Mouse (Mus musculus): ENCODE data around the gene Stk33. TPM values are rescaled to one million over a fixed set of nuclear protein-coding genes. Genes with fewer than 3 reads are reported as not detected.
"Not testable (repeated sequence)": the region's sequence is repeated elsewhere in the genome, so short reads cannot be mapped to it uniquely, and the experiment has no call there.

The Stk33 gene
- polyA plus RNA-seq, 1 experiment from 2014 or later = 0.61 TPM

DNA sequence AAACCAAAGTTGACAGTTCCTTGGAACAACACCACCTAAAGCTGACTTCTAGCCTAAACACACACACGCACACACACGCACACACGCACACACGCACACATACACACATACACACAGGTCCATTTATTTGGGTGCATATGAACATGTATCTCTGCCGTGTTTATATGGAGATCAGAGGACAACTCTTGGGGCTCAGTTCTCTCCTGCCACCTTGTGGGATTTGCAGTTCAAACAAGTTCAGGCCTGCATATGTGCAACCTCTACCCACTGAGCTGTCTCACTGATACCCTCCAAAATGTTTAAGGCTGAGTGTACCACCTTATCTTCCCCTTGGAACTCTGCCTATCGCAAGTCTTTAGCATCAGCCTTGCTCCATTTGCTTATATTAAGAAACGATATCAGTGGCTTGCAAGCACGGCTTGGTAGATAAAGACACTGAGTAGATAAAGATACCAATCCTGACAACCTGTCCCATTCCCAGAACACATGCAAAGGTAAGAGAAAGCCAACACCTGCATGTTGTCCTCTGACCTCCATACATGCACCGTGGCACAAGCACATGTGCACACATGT is 1.9 kb upstream of the Stk33 start:
- Histone ChIP-seq H3K4me3 (ENCODE audit: low read depth, low read length) (no peak overlapping the region), H3K4me2 (no peak overlapping the region), H3K36me3 (ENCODE audit: insufficient read depth) (no peaks in the 10 kb centered on the region), H3K27me3 (ENCODE audit: insufficient read depth, low read length) (peaks cover 28% of the 10 kb centered on the region), H3K4me1 (ENCODE audit: insufficient read depth) (0 out of 2 replicates have a peak, but pooled peaks cover 2% of the 10 kb centered on the region), H3K9me3 (ENCODE audit: low read depth, low read length) (no peaks in the 10 kb centered on the region), H3K9ac (no peak overlapping the region), H3K27ac (ENCODE audit: low read depth) (no peak overlapping the region)
- peak; percentile 20; the same call in 1 of the 2 replicates for TF ChIP-seq CTCF (IDR thresholded peaks at IDR 0.05; ENCODE audit: low read depth)
- WGBS = 74% methylated on average over 9 of the region's 9 CpGs
- peak; percentile 9 for DNase-seq
- no peak for ATAC-seq (ENCODE audit: insufficient read depth)

DNA sequence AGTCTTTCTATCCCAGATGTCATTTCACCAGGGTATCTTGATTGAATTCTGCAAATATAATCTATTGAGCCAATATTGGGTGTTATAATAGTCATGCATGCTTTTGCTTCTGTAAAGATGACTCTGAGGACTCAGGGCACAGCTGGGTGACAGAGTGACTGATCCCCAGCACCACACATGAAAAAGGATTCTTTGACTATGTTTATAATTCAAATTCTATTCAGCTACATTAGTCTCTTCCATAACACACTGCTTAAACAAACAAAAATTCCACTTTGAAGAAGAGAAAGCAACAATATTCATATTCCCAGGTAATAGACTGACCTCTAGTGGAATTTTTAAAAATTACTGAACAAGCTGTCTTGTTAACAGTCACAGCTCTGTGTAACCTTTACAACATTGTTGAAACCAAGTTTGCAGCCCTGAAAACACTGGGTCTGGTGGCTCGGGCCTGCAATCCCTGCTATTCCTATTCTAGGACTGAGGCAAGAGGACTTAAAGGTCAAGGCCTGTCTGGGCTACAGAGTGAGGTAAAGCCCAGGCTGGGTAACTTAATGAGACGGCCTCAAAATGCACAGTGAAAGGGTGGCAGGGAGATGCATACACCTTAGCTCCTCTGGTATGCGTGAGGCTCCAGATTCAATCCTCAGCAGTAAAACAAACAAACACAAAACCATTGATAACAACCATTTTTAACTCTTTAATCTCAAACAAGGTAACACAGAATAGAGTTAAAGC is 14.3 kb downstream of the Stk33 start:
- WGBS = 44% methylated on average over 3 of the region's 3 CpGs

GRCm38 (mm10) chr7:109422803-109423202 is 16.1 kb downstream of the Stk33 start:
- Histone ChIP-seq H3K36me3 (ENCODE audit: insufficient read depth) (no peaks in the 10 kb centered on the region), H3K27me3 (ENCODE audit: insufficient read depth, low read length) (no peaks in the 10 kb centered on the region), H3K27ac (ENCODE audit: low read depth) (no peak overlapping the region), H3K4me2 (no peak overlapping the region), H3K4me3 (ENCODE audit: low read depth, low read length) (no peak overlapping the region), H3K9ac (no peak overlapping the region), H3K4me1 (ENCODE audit: insufficient read depth) (no peaks in the 10 kb centered on the region), H3K9me3 (ENCODE audit: low read depth, low read length) (no peaks in the 10 kb centered on the region)
- ATAC-seq (ENCODE audit: insufficient read depth) (no peak), DNase-seq (no peak)
- TF ChIP-seq CTCF (IDR thresholded peaks at IDR 0.05; ENCODE audit: low read depth) = no peak
- 58% methylated on average over 8 of the region's 8 CpGs for WGBS

More for the DNA sequence above, 14.3 kb downstream of the Stk33 start:
- Histone ChIP-seq H3K27me3 (ENCODE audit: insufficient read depth, low read length) (no peaks in the 10 kb centered on the region), H3K4me2 (no peak overlapping the region), H3K4me3 (ENCODE audit: low read depth, low read length) (no peak overlapping the region), H3K9me3 (ENCODE audit: low read depth, low read length) (no peaks in the 10 kb centered on the region), H3K9ac (no peak overlapping the region), H3K36me3 (ENCODE audit: insufficient read depth) (no peaks in the 10 kb centered on the region), H3K4me1 (ENCODE audit: insufficient read depth) (no peaks in the 10 kb centered on the region), H3K27ac (ENCODE audit: low read depth) (no peak overlapping the region)
- DNase-seq (peak; percentile 82), ATAC-seq (ENCODE audit: insufficient read depth) (no peak; the same call in 1 of the 2 replicates)
- TF ChIP-seq CTCF (IDR thresholded peaks at IDR 0.05; ENCODE audit: low read depth) = peak; percentile 60

DNA sequence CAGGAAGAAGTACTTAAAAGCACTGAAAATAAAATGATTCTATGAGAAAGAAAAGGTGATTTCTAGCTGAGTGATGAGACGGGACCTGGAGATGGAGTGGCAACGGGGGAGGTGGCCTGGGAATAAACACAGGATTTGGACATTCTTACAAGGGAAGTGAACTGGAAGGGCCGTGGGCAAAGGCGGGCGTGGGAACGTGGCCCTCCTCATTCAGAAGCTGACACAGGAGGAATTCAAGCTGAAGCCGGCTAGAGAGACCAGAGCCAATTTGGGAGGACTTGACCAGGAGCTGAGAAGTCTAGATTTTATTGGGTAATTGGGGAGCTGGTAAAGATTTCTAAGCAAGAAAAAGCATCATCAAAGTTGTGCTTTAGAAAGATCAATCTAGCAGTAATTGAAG is 33.4 kb downstream of the Stk33 start:
- Histone ChIP-seq H3K9me3 (ENCODE audit: low read depth, low read length) (no peaks in the 10 kb centered on the region), H3K4me1 (ENCODE audit: insufficient read depth) (no peaks in the 10 kb centered on the region), H3K4me2 (no peak overlapping the region), H3K27ac (ENCODE audit: low read depth) (no peak overlapping the region), H3K27me3 (ENCODE audit: insufficient read depth, low read length) (no peaks in the 10 kb centered on the region), H3K9ac (no peak overlapping the region), H3K36me3 (ENCODE audit: insufficient read depth) (no peaks in the 10 kb centered on the region), H3K4me3 (ENCODE audit: low read depth, low read length) (no peak overlapping the region)
- no peak for TF ChIP-seq CTCF (IDR thresholded peaks at IDR 0.05; ENCODE audit: low read depth)
- WGBS = 61% methylated on average over 7 of the region's 7 CpGs
- DNase-seq = no peak
- ATAC-seq (ENCODE audit: insufficient read depth) = no peak

GRCm38 (mm10) chr7:109399299-109399698 is 39.6 kb downstream of the Stk33 start:
- TF ChIP-seq CTCF (IDR thresholded peaks at IDR 0.05; ENCODE audit: low read depth) = no peak
- no peak for ATAC-seq (ENCODE audit: insufficient read depth)
- no peaks in the 10 kb centered on the region for H3K36me3 ChIP-seq (ENCODE audit: insufficient read depth)
- no peaks in the 10 kb centered on the region for H3K27me3 ChIP-seq (ENCODE audit: insufficient read depth, low read length)
- H3K9me3 ChIP-seq (ENCODE audit: low read depth, low read length) = no peaks in the 10 kb centered on the region
- no peak overlapping the region for H3K9ac ChIP-seq
- H3K4me2 ChIP-seq = no peak overlapping the region
- WGBS = 54% methylated on average over 3 of the region's 3 CpGs
- no peak overlapping the region for H3K4me3 ChIP-seq (ENCODE audit: low read depth, low read length)
- H3K27ac ChIP-seq (ENCODE audit: low read depth) = no peak overlapping the region
- no peaks in the 10 kb centered on the region for H3K4me1 ChIP-seq (ENCODE audit: insufficient read depth)
- DNase-seq = no peak

GRCm38 (mm10) chr7:109381131-109381530 is 57.8 kb downstream of the Stk33 start:
- H3K9me3 ChIP-seq (ENCODE audit: low read depth, low read length) = no peaks in the 10 kb centered on the region
- no peaks in the 10 kb centered on the region for H3K4me1 ChIP-seq (ENCODE audit: insufficient read depth)
- H3K4me3 ChIP-seq (ENCODE audit: low read depth, low read length) = no peak overlapping the region
- H3K27me3 ChIP-seq (ENCODE audit: insufficient read depth, low read length) = no peaks in the 10 kb centered on the region
- no peak for TF ChIP-seq CTCF (IDR thresholded peaks at IDR 0.05; ENCODE audit: low read depth)
- no peak for ATAC-seq (ENCODE audit: insufficient read depth)
- H3K36me3 ChIP-seq (ENCODE audit: insufficient read depth) = no peaks in the 10 kb centered on the region
- DNase-seq = no peak
- H3K9ac ChIP-seq = no peak overlapping the region
- H3K27ac ChIP-seq (ENCODE audit: low read depth) = no peak overlapping the region
- no peak overlapping the region for H3K4me2 ChIP-seq
- WGBS = 55% methylated on average over 1 of the region's 1 CpGs

- H3K9me3 ChIP-seq (ENCODE audit: low read depth, low read length); DNase-seq; H3K9ac ChIP-seq; H3K4me2 ChIP-seq; H3K36me3 ChIP-seq (ENCODE audit: insufficient read depth); H3K4me1 ChIP-seq (ENCODE audit: insufficient read depth); H3K4me3 ChIP-seq (ENCODE audit: low read depth, low read length); H3K27me3 ChIP-seq (ENCODE audit: insufficient read depth, low read length); ATAC-seq (ENCODE audit: insufficient read depth); H3K27ac ChIP-seq (ENCODE audit: low read depth): not testable (repeated sequence)
- WGBS = 90% methylated on average over 6 of the region's 6 CpGs
Observed at GRCm38 (mm10) chr7:109373556-109373955, 65.3 kb downstream of the Stk33 start.
